Mouse (Mus musculus): ENCODE data around the gene Dlx1. TPM values are rescaled to one million over a fixed set of nuclear protein-coding genes. Genes with fewer than 3 reads are reported as not detected.

Dlx1 gene
- polyA plus RNA-seq, 1 experiment: 0.43 TPM

- TF ChIP-seq CTCF (IDR thresholded peaks at IDR 0.05; ENCODE audit: insufficient read depth, low read length): no peak
- TF ChIP-seq POLR2A (IDR thresholded peaks at IDR 0.05; ENCODE audit: borderline replicate concordance, extremely low read depth, low read depth, low read length): no peak
- H3K4me3 ChIP-seq (replicated peaks; ENCODE audit: extremely low read depth, low read depth, low read length): no peak overlapping the region
- 13% methylated on average over 5 of the region's 5 CpGs for WGBS
- no peak for DNase-seq
- H3K4me1 ChIP-seq (ENCODE audit: control insufficient read depth, insufficient read depth, low read length): peaks cover 10% of the 10 kb centered on the region
Measured at GRCm38 (mm10) chr2:71533094-71533493, 5.2 kb downstream of the Dlx1 start.

- H3K4me1 ChIP-seq (ENCODE audit: control insufficient read depth, insufficient read depth, low read length): peaks cover 10% of the 10 kb centered on the region
- DNase-seq: no peak
- no peak for TF ChIP-seq POLR2A (IDR thresholded peaks at IDR 0.05; ENCODE audit: borderline replicate concordance, extremely low read depth, low read depth, low read length)
- TF ChIP-seq CTCF (IDR thresholded peaks at IDR 0.05; ENCODE audit: insufficient read depth, low read length): no peak
- no peak overlapping the region for H3K4me3 ChIP-seq (replicated peaks; ENCODE audit: extremely low read depth, low read depth, low read length)
- WGBS: 3% methylated on average over 20 of the region's 20 CpGs
Measured at GRCm38 (mm10) chr2:71534242-71535052, 6.5 kb downstream of the Dlx1 start.

GRCm38 (mm10) chr2:71540611-71541417, 12.9 kb downstream of the Dlx1 start:
- TF ChIP-seq POLR2A (IDR thresholded peaks at IDR 0.05; ENCODE audit: borderline replicate concordance, extremely low read depth, low read depth, low read length) (no peak), CTCF (IDR thresholded peaks at IDR 0.05; ENCODE audit: insufficient read depth, low read length) (no peak)
- H3K4me3 ChIP-seq (replicated peaks; ENCODE audit: extremely low read depth, low read depth, low read length): no peak overlapping the region
- 2% methylated on average over 40 of the region's 48 CpGs for WGBS
- no peak for DNase-seq
- H3K4me1 ChIP-seq (ENCODE audit: control insufficient read depth, insufficient read depth, low read length): peaks cover 12% of the 10 kb centered on the region

GRCm38 (mm10) chr2:71541418-71542226, 13.7 kb downstream of the Dlx1 start:
- no peak for DNase-seq
- TF ChIP-seq CTCF (IDR thresholded peaks at IDR 0.05; ENCODE audit: insufficient read depth, low read length) (no peak), POLR2A (IDR thresholded peaks at IDR 0.05; ENCODE audit: borderline replicate concordance, extremely low read depth, low read depth, low read length) (no peak)
- Histone ChIP-seq H3K4me1 (ENCODE audit: control insufficient read depth, insufficient read depth, low read length) (peaks cover 12% of the 10 kb centered on the region), H3K4me3 (replicated peaks; ENCODE audit: extremely low read depth, low read depth, low read length) (no peak overlapping the region)
- 8% methylated on average over 36 of the region's 37 CpGs for WGBS

GRCm38 (mm10) chr2:71542227-71542815, 14.4 kb downstream of the Dlx1 start:
- TF ChIP-seq CTCF (IDR thresholded peaks at IDR 0.05; ENCODE audit: insufficient read depth, low read length) (no peak), POLR2A (IDR thresholded peaks at IDR 0.05; ENCODE audit: borderline replicate concordance, extremely low read depth, low read depth, low read length) (no peak)
- no peak overlapping the region for H3K4me3 ChIP-seq (replicated peaks; ENCODE audit: extremely low read depth, low read depth, low read length)
- no peak for DNase-seq
- H3K4me1 ChIP-seq (ENCODE audit: control insufficient read depth, insufficient read depth, low read length): peaks cover 12% of the 10 kb centered on the region
- 12% methylated on average over 11 of the region's 11 CpGs for WGBS

GRCm38 (mm10) chr2:71542816-71543301, 14.9 kb downstream of the Dlx1 start:
- TF ChIP-seq CTCF (IDR thresholded peaks at IDR 0.05; ENCODE audit: insufficient read depth, low read length) (no peak), POLR2A (IDR thresholded peaks at IDR 0.05; ENCODE audit: borderline replicate concordance, extremely low read depth, low read depth, low read length) (no peak)
- DNase-seq: peak; percentile 33
- H3K4me3 ChIP-seq (replicated peaks; ENCODE audit: extremely low read depth, low read depth, low read length): no peak overlapping the region
- H3K4me1 ChIP-seq (ENCODE audit: control insufficient read depth, insufficient read depth, low read length): peaks cover 12% of the 10 kb centered on the region
- WGBS: 3% methylated on average over 29 of the region's 30 CpGs

GRCm38 (mm10) chr2:71543531-71543930, 15.6 kb downstream of the Dlx1 start:
- no peak for DNase-seq
- WGBS: 11% methylated on average over 9 of the region's 9 CpGs
- H3K4me1 ChIP-seq (ENCODE audit: control insufficient read depth, insufficient read depth, low read length): peaks cover 12% of the 10 kb centered on the region
- H3K4me3 ChIP-seq (replicated peaks; ENCODE audit: extremely low read depth, low read depth, low read length): no peak overlapping the region
- TF ChIP-seq CTCF (IDR thresholded peaks at IDR 0.05; ENCODE audit: insufficient read depth, low read length): no peak

GRCm38 (mm10) chr2:71543948-71544347, 16.0 kb downstream of the Dlx1 start:
- WGBS: 6% methylated on average over 20 of the region's 20 CpGs
- peaks cover 12% of the 10 kb centered on the region for H3K4me1 ChIP-seq (ENCODE audit: control insufficient read depth, insufficient read depth, low read length)
- TF ChIP-seq CTCF (IDR thresholded peaks at IDR 0.05; ENCODE audit: insufficient read depth, low read length): no peak
- no peak for TF ChIP-seq POLR2A (IDR thresholded peaks at IDR 0.05; ENCODE audit: borderline replicate concordance, extremely low read depth, low read depth, low read length)
- DNase-seq: no peak
- no peak overlapping the region for H3K4me3 ChIP-seq (replicated peaks; ENCODE audit: extremely low read depth, low read depth, low read length)

All from lung, adult 2 months (tissue).